Mouse (Mus musculus) spleen, adult 2 months (tissue): ENCODE measurements around the gene Vps37b. TPM values are rescaled to one million over a fixed set of nuclear protein-coding genes. Genes with fewer than 3 reads are reported as not detected.

Source experiments
- DNase-seq, 2 experiments: peaks; one replicate each; pipeline versions ENCODE4 v3.0.0 to v3.0.0-alpha.2; 2012 to 2021; ENCODE audit warnings: low spot score in 2 of 2, low read depth in 1 of 2
- H3K27ac ChIP-seq: fragments of 200-500 bp; 2 replicates; pipeline ENCODE4 v1.5.1; 2012; ENCODE audit warnings: low read length, inconsistent platforms; ENCODE audit not compliant: insufficient read depth
- H3K27me3 ChIP-seq: fragments of 200-500 bp; 2 replicates; pipeline ENCODE4 v1.6.1; 2012; ENCODE audit warnings: mild to moderate bottlenecking, moderate library complexity, low read length, inconsistent platforms; ENCODE audit not compliant: control insufficient read depth, insufficient read depth
- H3K36me3 ChIP-seq: fragments of 200-500 bp; 2 replicates; pipeline ENCODE4 v1.6.1; 2012; ENCODE audit warnings: mild to moderate bottlenecking, low read length, inconsistent platforms; ENCODE audit not compliant: control insufficient read depth, insufficient read depth
- H3K4me1 ChIP-seq: fragments of 200-500 bp; 2 replicates; pipeline ENCODE4 v1.6.1; 2011; ENCODE audit warnings: inconsistent platforms; ENCODE audit not compliant: control insufficient read depth, insufficient read depth, insufficient read length
- H3K4me3 ChIP-seq: fragments of 200-500 bp; 2 replicates; pipeline ENCODE4 v1.5.1; 2011; ENCODE audit warnings: mild to moderate bottlenecking, inconsistent platforms; ENCODE audit not compliant: insufficient read depth, insufficient read length; ENCODE audit errors: extremely low read depth
- CTCF ChIP-seq: fragments of 200-500 bp; IDR thresholded peaks from 2 replicates; pipeline ENCODE4 v1.5.1; 2011; ENCODE audit warnings: mild to moderate bottlenecking, inconsistent platforms; ENCODE audit not compliant: insufficient read depth, insufficient read length, insufficient replicate concordance; ENCODE audit errors: extremely low read depth
- POLR2A ChIP-seq: fragments of 200-500 bp; IDR thresholded peaks from 2 replicates; pipeline ENCODE4 v1.6.1; 2011; ENCODE audit warnings: low read depth, low read length, inconsistent platforms
- WGBS: fragments of 180-500 bp; shearing (Covaris S2); methylation state at CpG from one replicate; pipeline ENCODE4 v1.1.7; 2018; 5-methylcytosine and 5-hydroxymethylcytosine counted together
- polyA plus RNA-seq: library from polyadenylated mRNA; depleted of rRNA; stranded (reverse); fragments of >200 nt; gene quantifications from 2 replicates; pipeline ENCODE4 v1.2.3, GENCODE M21; 2012

Gene Vps37b
- polyA plus RNA-seq, 1 experiment: 58.1 TPM

- no peak for TF ChIP-seq CTCF
- H3K4me3 ChIP-seq: no peak overlapping the region
- H3K27ac ChIP-seq: no peak overlapping the region
- 84% methylated on average over 9 of the region's 9 CpGs for WGBS
- peaks cover 72% of the 10 kb centered on the region for H3K4me1 ChIP-seq
- no peaks in the 10 kb centered on the region for H3K27me3 ChIP-seq
- H3K36me3 ChIP-seq: no peaks in the 10 kb centered on the region
- no peak for DNase-seq
Measured at GRCm38 (mm10) chr5:124017941-124018340, 14.1 kb downstream of the Vps37b start.

DNA sequence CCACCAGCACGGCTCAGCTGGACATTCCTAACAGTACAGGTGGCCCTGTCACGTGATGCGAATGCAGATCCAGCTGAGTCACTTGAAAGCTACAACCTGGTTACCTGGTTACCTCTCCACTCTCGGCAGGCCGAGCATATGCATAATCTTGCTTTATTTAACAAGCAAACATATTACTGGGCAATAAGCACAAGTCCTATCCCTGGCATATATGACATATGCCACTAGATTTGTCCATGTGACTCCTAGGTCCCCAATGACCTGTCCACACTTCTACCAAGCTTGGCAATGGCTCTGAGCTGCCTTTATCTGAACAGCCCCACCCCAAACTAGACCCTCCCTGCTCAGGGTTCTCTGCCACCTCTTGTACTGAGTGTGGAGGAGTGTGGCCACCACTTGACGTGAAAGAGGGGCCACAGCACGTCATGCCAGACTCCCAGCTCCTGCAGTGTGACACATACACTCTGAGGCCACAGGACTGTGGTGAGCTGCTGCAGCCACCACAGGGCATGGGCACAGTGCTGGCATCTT, 15.7 kb downstream of the Vps37b start:
- 87% methylated on average over 7 of the region's 7 CpGs for WGBS
- no peak for TF ChIP-seq POLR2A
- no peak for TF ChIP-seq CTCF
- no peak overlapping the region for H3K4me3 ChIP-seq
- no peak for DNase-seq
- no peaks in the 10 kb centered on the region for H3K36me3 ChIP-seq
- no peaks in the 10 kb centered on the region for H3K27me3 ChIP-seq
- peaks cover 73% of the 10 kb centered on the region; the same call in 1 of the 2 replicates for H3K4me1 ChIP-seq
- H3K27ac ChIP-seq: no peak overlapping the region

GRCm38 (mm10) chr5:124015727-124016126, 16.3 kb downstream of the Vps37b start:
- no peak overlapping the region for H3K4me3 ChIP-seq
- H3K27ac ChIP-seq: peak overlapping the region; percentile 86
- DNase-seq: no peak

DNA sequence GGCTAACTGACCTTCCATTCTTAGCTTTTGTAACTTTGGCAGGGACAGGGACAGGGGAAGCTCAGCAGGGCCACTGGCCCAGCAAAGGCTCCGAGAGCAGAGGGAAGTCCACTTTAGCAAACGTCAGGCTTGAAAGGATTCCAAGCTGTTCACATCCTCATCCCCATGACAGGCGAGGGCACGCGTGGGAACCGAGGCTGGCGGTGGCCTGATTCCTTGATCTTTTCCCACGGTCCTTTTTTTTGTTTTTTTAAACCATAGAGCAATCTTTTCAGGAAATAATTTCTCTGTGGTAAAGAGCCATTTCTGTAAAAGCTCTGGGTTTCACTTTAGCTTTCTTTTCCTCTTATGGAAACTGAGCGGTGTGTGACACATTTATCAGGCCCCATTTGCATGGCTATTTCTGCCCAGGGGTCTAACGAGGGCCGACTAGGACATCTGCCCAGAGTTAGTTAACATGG, 17.2 kb downstream of the Vps37b start:
- no peak for TF ChIP-seq CTCF
- TF ChIP-seq POLR2A: no peak
- Histone ChIP-seq H3K36me3 (0 out of 2 replicates have a peak, but pooled peaks cover 1% of the 10 kb centered on the region), H3K4me3 (peak overlapping the region; percentile 45), H3K27me3 (no peaks in the 10 kb centered on the region), H3K27ac (peak overlapping the region; percentile 86), H3K4me1 (peaks cover 71% of the 10 kb centered on the region; the same call in 1 of the 2 replicates)
- peak in 1 of 2 experiments; percentile 40 for DNase-seq
- 11% methylated on average over 11 of the region's 11 CpGs for WGBS

More at GRCm38 (mm10) chr5:124015727-124016126, 16.3 kb downstream of the Vps37b start:
- Histone ChIP-seq H3K27me3 (no peaks in the 10 kb centered on the region), H3K4me1 (peaks cover 74% of the 10 kb centered on the region; the same call in 1 of the 2 replicates), H3K36me3 (no peaks in the 10 kb centered on the region)
- TF ChIP-seq CTCF (no peak), POLR2A (no peak)
- 43% methylated on average over 2 of the region's 2 CpGs for WGBS

GRCm38 (mm10) chr5:124014180-124014579, 17.9 kb downstream of the Vps37b start:
- Histone ChIP-seq H3K36me3 (0 out of 2 replicates have a peak, but pooled peaks cover 3% of the 10 kb centered on the region), H3K4me1 (peaks cover 66% of the 10 kb centered on the region; the same call in 1 of the 2 replicates), H3K27me3 (no peaks in the 10 kb centered on the region), H3K4me3 (no peak overlapping the region), H3K27ac (peak overlapping the region; percentile 86)
- WGBS: 39% methylated on average over 3 of the region's 3 CpGs
- DNase-seq: no peak
- TF ChIP-seq POLR2A (no peak), CTCF (no peak)

GRCm38 (mm10) chr5:124013747-124014146, 18.3 kb downstream of the Vps37b start:
- 61% methylated on average over 16 of the region's 16 CpGs for WGBS
- H3K4me3 ChIP-seq: no peak overlapping the region

GRCm38 (mm10) chr5:124012885-124013284, 19.2 kb downstream of the Vps37b start:
- peak overlapping the region; percentile 0 for H3K27ac ChIP-seq
- WGBS: 73% methylated on average over 10 of the region's 10 CpGs
- peaks cover 56% of the 10 kb centered on the region; the same call in 1 of the 2 replicates for H3K4me1 ChIP-seq

More at GRCm38 (mm10) chr5:124013747-124014146, 18.3 kb downstream of the Vps37b start:
- TF ChIP-seq CTCF: no peak
- TF ChIP-seq POLR2A: no peak
- H3K4me1 ChIP-seq: peaks cover 62% of the 10 kb centered on the region; the same call in 1 of the 2 replicates
- no peak for DNase-seq
- H3K27ac ChIP-seq: peak overlapping the region; percentile 86
- peaks cover 6% of the 10 kb centered on the region; the same call in 1 of the 2 replicates for H3K36me3 ChIP-seq
- H3K27me3 ChIP-seq: no peaks in the 10 kb centered on the region

More at GRCm38 (mm10) chr5:124012885-124013284, 19.2 kb downstream of the Vps37b start:
- H3K36me3 ChIP-seq: peaks cover 12% of the 10 kb centered on the region
- no peak for DNase-seq
- TF ChIP-seq POLR2A: no peak
- TF ChIP-seq CTCF: no peak
- no peak overlapping the region for H3K4me3 ChIP-seq
- no peaks in the 10 kb centered on the region for H3K27me3 ChIP-seq
